Mouse (Mus musculus): ENCODE data around the gene Eif2b3. TPM values are rescaled to one million over a fixed set of nuclear protein-coding genes. Genes with fewer than 3 reads are reported as not detected.

The Eif2b3 gene
- total and polyA plus RNA-seq, 2 experiments from 2014 or later: 13.1 to 56.9 TPM

- 93% methylated on average over 3 of the region's 3 CpGs for WGBS
- H3K9ac ChIP-seq (replicated peaks; ENCODE audit: low read length): no peak overlapping the region
- H3K4me1 ChIP-seq (ENCODE audit: insufficient read depth, low read length): peaks cover 7% of the 10 kb centered on the region
- H3K9me3 ChIP-seq (ENCODE audit: low read length): no peaks in the 10 kb centered on the region
- no peak for DNase-seq (ENCODE audit: low spot score)
- H3K4me3 ChIP-seq (ENCODE audit: low read length): no peak overlapping the region
- H3K36me3 ChIP-seq (ENCODE audit: insufficient read depth, low read length): peaks cover 19% of the 10 kb centered on the region
- ATAC-seq: no peak
- H3K27ac ChIP-seq: 0 out of 2 replicates have a peak overlapping the region, but pooled peaks have one; percentile 80
- H3K27me3 ChIP-seq (ENCODE audit: insufficient read depth, low read length): no peaks in the 10 kb centered on the region
- no peak overlapping the region for H3K4me2 ChIP-seq (ENCODE audit: low read depth, low read length)
- TF ChIP-seq CTCF (IDR thresholded peaks at IDR 0.05; ENCODE audit: low read depth): no peak
These were observed 105.0 kb downstream of the Eif2b3 start for GRCm38 (mm10) chr4:117124218-117124517.

GRCm38 (mm10) chr4:117124518-117125347 lies 105.5 kb downstream of the Eif2b3 start:
- peak overlapping the region; percentile 33 for H3K9ac ChIP-seq (replicated peaks; ENCODE audit: low read length)
- no peaks in the 10 kb centered on the region for H3K27me3 ChIP-seq (ENCODE audit: insufficient read depth, low read length)
- H3K36me3 ChIP-seq (ENCODE audit: insufficient read depth, low read length): peaks cover 23% of the 10 kb centered on the region
- ATAC-seq (no peak), DNase-seq (ENCODE audit: low spot score) (no peak)
- H3K4me3 ChIP-seq (ENCODE audit: low read length): no peak overlapping the region
- peaks cover 7% of the 10 kb centered on the region for H3K4me1 ChIP-seq (ENCODE audit: insufficient read depth, low read length)
- WGBS: 68% methylated on average over 14 of the region's 14 CpGs
- 0 out of 2 replicates have a peak, but pooled peaks have one; percentile 4 for TF ChIP-seq CTCF (IDR thresholded peaks at IDR 0.05; ENCODE audit: low read depth)
- H3K4me2 ChIP-seq (ENCODE audit: low read depth, low read length): no peak overlapping the region
- no peaks in the 10 kb centered on the region for H3K9me3 ChIP-seq (ENCODE audit: low read length)
- H3K27ac ChIP-seq: peak overlapping the region; percentile 80

GRCm38 (mm10) chr4:117125348-117125909 lies 106.2 kb downstream of the Eif2b3 start, which contains the start of gene Btbd19:
Btbd19 (minus strand) TSS chr4:117125725.
- H3K9me3 ChIP-seq (ENCODE audit: low read length): no peaks in the 10 kb centered on the region
- peak within 1 kb of the TSS; percentile 33 for H3K9ac ChIP-seq (replicated peaks; ENCODE audit: low read length)
- WGBS: 26% methylated on average over 8 of the region's 8 CpGs
- no peaks in the 10 kb centered on the region for H3K27me3 ChIP-seq (ENCODE audit: insufficient read depth, low read length)
- no peak for TF ChIP-seq CTCF (IDR thresholded peaks at IDR 0.05; ENCODE audit: low read depth)
- H3K4me3 ChIP-seq (ENCODE audit: low read length): no peak within 1 kb of the TSS
- ATAC-seq (peak; percentile 58), DNase-seq (ENCODE audit: low spot score) (peak; percentile 82)
- peak within 1 kb of the TSS; percentile 80 for H3K27ac ChIP-seq
- peaks cover 7% of the 10 kb centered on the region for H3K4me1 ChIP-seq (ENCODE audit: insufficient read depth, low read length)
- H3K36me3 ChIP-seq (ENCODE audit: insufficient read depth, low read length): peaks cover 30% of the 10 kb centered on the region
- no peak within 1 kb of the TSS for H3K4me2 ChIP-seq (ENCODE audit: low read depth, low read length)

GRCm38 (mm10) chr4:117125910-117126674 lies 106.9 kb downstream of the Eif2b3 start:
- peak; percentile 33 for DNase-seq (ENCODE audit: low spot score)
- WGBS: 47% methylated on average over 15 of the region's 15 CpGs
- no peak for TF ChIP-seq CTCF (IDR thresholded peaks at IDR 0.05; ENCODE audit: low read depth)
- Histone ChIP-seq H3K27me3 (ENCODE audit: insufficient read depth, low read length) (no peaks in the 10 kb centered on the region), H3K4me1 (ENCODE audit: insufficient read depth, low read length) (peaks cover 7% of the 10 kb centered on the region), H3K27ac (peak overlapping the region; percentile 80), H3K9me3 (ENCODE audit: low read length) (no peaks in the 10 kb centered on the region), H3K9ac (replicated peaks; ENCODE audit: low read length) (peak overlapping the region; percentile 33; the same call in 1 of the 2 replicates), H3K4me3 (ENCODE audit: low read length) (no peak overlapping the region), H3K4me2 (ENCODE audit: low read depth, low read length) (no peak overlapping the region), H3K36me3 (ENCODE audit: insufficient read depth, low read length) (peaks cover 36% of the 10 kb centered on the region)
- peak; percentile 16; the same call in 1 of the 2 replicates for ATAC-seq

GRCm38 (mm10) chr4:117126675-117127290 lies 107.6 kb downstream of the Eif2b3 start, which contains the start of gene Tctex1d4:
Tctex1d4 (plus strand) TSS chr4:117126794.
- H3K4me3 ChIP-seq (ENCODE audit: low read length): no peak within 1 kb of the TSS
- H3K36me3 ChIP-seq (ENCODE audit: insufficient read depth, low read length): peaks cover 40% of the 10 kb centered on the region
- peaks cover 11% of the 10 kb centered on the region for H3K4me1 ChIP-seq (ENCODE audit: insufficient read depth, low read length)
- H3K27ac ChIP-seq: peak within 1 kb of the TSS; percentile 80
- H3K27me3 ChIP-seq (ENCODE audit: insufficient read depth, low read length): no peaks in the 10 kb centered on the region
- no peaks in the 10 kb centered on the region for H3K9me3 ChIP-seq (ENCODE audit: low read length)
- H3K9ac ChIP-seq (replicated peaks; ENCODE audit: low read length): peak within 1 kb of the TSS; percentile 33; the same call in 1 of the 2 replicates
- DNase-seq (ENCODE audit: low spot score) (no peak), ATAC-seq (no peak)
- 83% methylated on average over 9 of the region's 9 CpGs for WGBS
- no peak for TF ChIP-seq CTCF (IDR thresholded peaks at IDR 0.05; ENCODE audit: low read depth)
- no peak within 1 kb of the TSS for H3K4me2 ChIP-seq (ENCODE audit: low read depth, low read length)

- DNase-seq (ENCODE audit: low spot score) (no peak), ATAC-seq (no peak)
- Histone ChIP-seq H3K36me3 (ENCODE audit: insufficient read depth, low read length) (peaks cover 40% of the 10 kb centered on the region), H3K4me3 (ENCODE audit: low read length) (no peak overlapping the region), H3K9me3 (ENCODE audit: low read length) (no peaks in the 10 kb centered on the region), H3K27ac (no peak overlapping the region), H3K9ac (replicated peaks; ENCODE audit: low read length) (no peak overlapping the region), H3K27me3 (ENCODE audit: insufficient read depth, low read length) (no peaks in the 10 kb centered on the region), H3K4me2 (ENCODE audit: low read depth, low read length) (no peak overlapping the region), H3K4me1 (ENCODE audit: insufficient read depth, low read length) (peaks cover 16% of the 10 kb centered on the region)
- TF ChIP-seq CTCF (IDR thresholded peaks at IDR 0.05; ENCODE audit: low read depth): no peak
- 92% methylated on average over 33 of the region's 33 CpGs for WGBS
These were observed 108.9 kb downstream of the Eif2b3 start for GRCm38 (mm10) chr4:117127991-117128686.
